Mouse (Mus musculus) hindbrain, embryonic 13.5 days (tissue): ENCODE data around the gene Tnnt1. TPM values are rescaled to one million over a fixed set of nuclear protein-coding genes. Genes with fewer than 3 reads are reported as not detected.

Experiments used
- ATAC-seq: fragments of 200-750 bp; cut with Nextera tagmentation; 2 replicates; pipeline ENCODE4 v1.8.0; 2017; ENCODE audit warnings: moderate TSS enrichment; ENCODE audit not compliant: low FRiP score
- H3K27ac ChIP-seq: fragments of 300-500 bp; sonication (generic); 2 replicates; pipeline ENCODE4 v1.5.1; 2015; ENCODE audit warnings: inconsistent platforms, mild to moderate bottlenecking, moderate library complexity
- H3K27me3 ChIP-seq: fragments of 300-500 bp; sonication (generic); 2 replicates; pipeline ENCODE4 v1.6.1; 2015; ENCODE audit warnings: mild to moderate bottlenecking, inconsistent platforms
- H3K36me3 ChIP-seq: fragments of 300-500 bp; sonication (generic); 2 replicates; pipeline ENCODE4 v1.6.1; 2015; ENCODE audit warnings: mild to moderate bottlenecking, inconsistent platforms
- H3K4me1 ChIP-seq: fragments of 300-500 bp; sonication (generic); replicated peaks from 2 replicates; pipeline ENCODE4 v1.6.1; 2015; ENCODE audit warnings: inconsistent platforms
- H3K4me2 ChIP-seq: fragments of 300-500 bp; sonication (generic); 2 replicates; pipeline ENCODE4 v1.6.1; 2015; ENCODE audit warnings: inconsistent platforms, mild to moderate bottlenecking, moderate library complexity
- H3K4me3 ChIP-seq: fragments of 300-500 bp; sonication (generic); 2 replicates; pipeline ENCODE4 v1.5.1; 2015; ENCODE audit warnings: mild to moderate bottlenecking, inconsistent platforms
- H3K9ac ChIP-seq: fragments of 300-500 bp; sonication (generic); 2 replicates; pipeline ENCODE4 v1.6.1; 2015; ENCODE audit warnings: mild to moderate bottlenecking, inconsistent platforms
- H3K9me3 ChIP-seq: fragments of 300-500 bp; sonication (generic); 2 replicates; pipeline ENCODE4 v1.6.1; 2016; ENCODE audit warnings: inconsistent platforms
- WGBS: fragments of 180-500 bp; shearing (Covaris S2); methylation state at CpG from one replicate; pipeline ENCODE4 v1.1.7; 2015; 5-methylcytosine and 5-hydroxymethylcytosine counted together
- polyA plus RNA-seq: library from polyadenylated mRNA; unstranded; fragments of >200 nt; fragmentation: Nextera tagmentation; extraction: Ambion mirVana; gene quantifications from 2 replicates; pipeline ENCODE4 v1.2.1, GENCODE M21; 2015

Gene Tnnt1
- 7.4 and 7.5 TPM in 2 replicates for polyA plus RNA-seq

DNA sequence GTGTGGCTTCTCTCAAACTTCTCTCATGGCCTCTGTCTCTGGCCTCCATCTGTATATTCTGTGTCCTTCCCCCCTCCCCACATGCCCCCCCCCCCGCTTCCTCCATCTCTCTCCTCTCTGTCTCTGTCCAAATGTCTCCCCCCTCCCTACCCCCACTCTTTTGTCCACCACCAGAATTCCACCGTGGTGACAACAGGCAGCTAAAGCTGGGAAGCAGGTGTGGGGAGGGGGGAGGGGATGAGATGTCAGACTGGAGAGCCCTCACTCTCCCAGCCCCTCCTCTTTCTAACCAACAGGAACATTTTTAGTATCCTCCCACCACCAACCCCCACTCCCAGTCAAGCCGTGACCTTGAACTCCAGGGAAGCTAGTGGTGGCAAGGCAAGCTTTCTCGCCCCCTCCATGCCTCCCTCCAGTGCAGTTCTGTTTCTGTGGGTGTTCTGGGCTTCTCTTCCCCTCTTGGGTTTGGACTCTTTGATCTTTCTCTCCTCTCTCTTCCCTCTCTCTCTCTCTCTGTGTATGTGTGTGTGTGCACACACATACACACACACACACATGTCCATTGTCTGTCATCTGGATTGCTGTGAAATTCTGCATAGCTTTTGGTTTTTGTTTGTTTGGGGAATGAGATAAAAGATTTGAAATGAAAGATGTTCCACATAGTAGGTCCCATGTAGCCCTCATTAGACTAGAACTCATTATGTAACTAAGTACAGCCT, at the start of gene Tnnt1:
Gene Tnnt1 (minus strand): TSS at position 51 of the 719 bp plus-strand sequence.
- WGBS = 8% methylated on average over 4 of the region's 4 CpGs
- H3K9ac ChIP-seq = no peak within 1 kb of the TSS
- no peak within 1 kb of the TSS for H3K4me3 ChIP-seq
- no peak within 1 kb of the TSS for H3K4me2 ChIP-seq
- peaks cover 21% of the 10 kb centered on the region for H3K4me1 ChIP-seq
- H3K36me3 ChIP-seq = no peaks in the 10 kb centered on the region
- no peak for ATAC-seq
- no peaks in the 10 kb centered on the region for H3K9me3 ChIP-seq
- peaks cover 14% of the 10 kb centered on the region for H3K27me3 ChIP-seq
- no peak within 1 kb of the TSS for H3K27ac ChIP-seq

DNA sequence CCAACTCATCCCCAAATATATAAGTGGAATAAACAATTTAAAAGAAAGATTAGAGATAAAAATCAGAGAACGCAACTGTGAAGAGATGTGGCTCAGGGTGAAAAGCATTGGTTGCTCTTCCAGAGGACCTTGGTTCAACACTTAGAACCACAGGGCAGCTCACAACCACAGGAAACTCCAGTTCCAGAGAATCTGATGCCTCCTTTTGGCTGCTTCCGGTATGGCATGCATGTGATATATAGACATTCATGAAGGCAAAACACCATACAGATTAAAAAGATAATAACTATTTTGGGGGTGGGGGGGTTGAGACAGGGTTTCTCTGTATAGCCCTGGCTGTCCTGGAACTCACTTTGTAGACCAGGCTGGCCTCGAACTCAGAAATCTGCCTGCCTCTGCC, 46.5 kb upstream of the Tnnt1 start:
- Histone ChIP-seq H3K4me3 (no peak overlapping the region), H3K27ac (no peak overlapping the region), H3K9ac (no peak overlapping the region), H3K4me2 (no peak overlapping the region), H3K4me1 (no peaks in the 10 kb centered on the region), H3K27me3 (no peaks in the 10 kb centered on the region), H3K9me3 (no peaks in the 10 kb centered on the region), H3K36me3 (no peaks in the 10 kb centered on the region)
- ATAC-seq = no peak
- WGBS = 88% methylated on average over 3 of the region's 3 CpGs

DNA sequence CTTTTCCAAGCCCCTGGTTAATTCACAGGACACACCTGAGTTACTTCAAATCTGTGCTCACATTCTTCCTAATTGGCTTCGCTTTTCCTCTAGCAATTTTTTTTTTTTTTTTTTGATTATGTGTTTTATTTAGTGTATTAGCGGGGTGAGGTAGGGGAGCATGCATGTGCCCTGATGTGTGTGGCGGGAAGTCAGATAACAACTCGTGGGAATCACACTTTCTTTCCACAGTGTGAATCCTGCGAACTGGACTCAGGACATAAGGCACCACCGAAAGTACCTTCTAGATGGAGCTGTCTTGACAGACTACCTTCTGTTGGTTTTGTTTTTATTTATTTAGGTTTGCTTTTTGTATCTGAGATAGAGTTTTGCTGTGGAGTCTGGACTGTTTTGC, 41.0 kb upstream of the Tnnt1 start:
- peak overlapping the region; percentile 37; the same call in 1 of the 2 replicates for H3K27ac ChIP-seq
- no peaks in the 10 kb centered on the region for H3K36me3 ChIP-seq
- H3K4me2 ChIP-seq = peak overlapping the region; percentile 37
- 0 out of 2 replicates have a peak, but pooled peaks cover 3% of the 10 kb centered on the region for H3K27me3 ChIP-seq
- peak; percentile 43 for ATAC-seq
- H3K4me1 ChIP-seq = no peaks in the 10 kb centered on the region
- H3K9ac ChIP-seq = no peak overlapping the region
- H3K9me3 ChIP-seq = no peaks in the 10 kb centered on the region
- H3K4me3 ChIP-seq = 0 out of 2 replicates have a peak overlapping the region, but pooled peaks have one; percentile 16
- WGBS = 71% methylated on average over 6 of the region's 6 CpGs

DNA sequence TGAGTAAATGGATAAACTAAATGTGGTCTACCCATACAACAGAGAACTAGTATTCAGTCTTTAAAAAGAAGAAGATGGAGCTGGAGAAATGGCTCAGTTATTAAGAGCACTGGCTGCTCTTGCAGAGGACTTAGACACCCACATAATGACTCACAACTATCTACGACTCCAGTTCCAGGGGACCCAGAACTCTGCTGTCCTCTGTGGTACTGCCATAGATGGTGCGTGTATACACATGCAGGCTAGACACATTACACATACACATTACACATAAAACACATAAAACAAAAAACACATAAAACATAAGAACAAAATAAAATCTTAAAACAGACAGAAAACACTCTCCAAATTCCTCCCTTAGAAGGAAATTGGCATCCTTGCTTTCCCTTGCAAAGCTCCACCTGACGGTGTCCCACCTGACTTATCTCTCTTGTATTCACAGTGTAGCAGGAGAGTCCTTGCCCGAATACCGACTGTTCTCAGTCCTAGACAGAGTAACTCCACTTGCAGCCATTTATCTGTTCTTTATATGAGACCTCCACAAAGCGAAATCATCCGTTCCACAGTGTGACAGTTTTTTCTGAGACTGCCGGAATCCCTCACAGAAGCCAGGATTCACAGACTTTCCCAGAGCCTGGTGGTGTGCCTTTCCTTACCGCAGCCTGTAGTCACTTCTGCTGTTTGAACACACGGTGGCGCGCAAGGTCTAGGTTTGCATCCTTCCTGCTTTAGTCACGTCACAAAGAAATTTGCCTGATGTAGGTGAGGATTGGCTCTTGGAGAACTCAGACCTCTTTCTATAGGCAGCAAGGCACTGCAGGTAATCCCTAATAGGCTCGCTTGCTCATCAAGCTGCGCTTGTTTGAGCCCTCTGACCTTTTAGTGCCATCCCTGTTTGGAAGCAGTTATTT, 40.3 kb upstream of the Tnnt1 start:
- Histone ChIP-seq H3K36me3 (no peaks in the 10 kb centered on the region), H3K4me3 (0 out of 2 replicates have a peak overlapping the region, but pooled peaks have one; percentile 16), H3K27me3 (0 out of 2 replicates have a peak, but pooled peaks cover 3% of the 10 kb centered on the region), H3K4me2 (peak overlapping the region; percentile 37), H3K27ac (peak overlapping the region; percentile 37; the same call in 1 of the 2 replicates), H3K9ac (peak overlapping the region; percentile 53; the same call in 1 of the 2 replicates), H3K9me3 (no peaks in the 10 kb centered on the region), H3K4me1 (no peaks in the 10 kb centered on the region)
- WGBS = 22% methylated on average over 15 of the region's 15 CpGs
- ATAC-seq = peak; percentile 95

DNA sequence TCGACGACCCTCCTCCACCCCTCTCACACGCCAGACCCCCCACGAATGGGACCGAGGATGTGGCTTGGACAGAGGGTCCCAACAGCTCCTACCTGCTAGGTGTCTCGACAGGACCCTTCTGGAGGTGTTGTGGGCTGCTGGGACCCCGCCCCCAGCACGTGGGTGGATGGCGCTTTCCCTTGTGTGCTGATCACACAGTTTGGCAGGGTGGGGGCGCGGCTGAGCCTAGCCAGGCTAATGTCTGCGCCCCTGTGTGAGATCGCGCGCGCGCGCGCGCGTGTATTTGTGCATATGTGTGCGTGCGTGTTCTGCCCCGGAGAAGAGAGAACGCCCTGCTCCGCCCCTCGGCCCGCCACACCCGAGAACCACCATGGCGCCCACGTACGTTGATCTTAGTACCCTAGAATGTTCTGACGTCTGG, 31.0 kb upstream of the Tnnt1 start, which contains the start of gene Syt5:
Gene Syt5 (minus strand): TSS at position 321 of the 421 bp plus-strand sequence.
- H3K27ac ChIP-seq = peak within 1 kb of the TSS; percentile 94
- 0 out of 2 replicates have a peak, but pooled peaks cover 5% of the 10 kb centered on the region for H3K27me3 ChIP-seq
- peaks cover 8% of the 10 kb centered on the region for H3K36me3 ChIP-seq
- peak within 1 kb of the TSS; percentile 82 for H3K4me2 ChIP-seq
- peak; percentile 81 for ATAC-seq
- H3K4me3 ChIP-seq = peak within 1 kb of the TSS; percentile 59
- no peaks in the 10 kb centered on the region for H3K9me3 ChIP-seq
- peak within 1 kb of the TSS; percentile 81 for H3K9ac ChIP-seq
- WGBS = 6% methylated on average over 27 of the region's 33 CpGs
- H3K4me1 ChIP-seq = peaks cover 17% of the 10 kb centered on the region

DNA sequence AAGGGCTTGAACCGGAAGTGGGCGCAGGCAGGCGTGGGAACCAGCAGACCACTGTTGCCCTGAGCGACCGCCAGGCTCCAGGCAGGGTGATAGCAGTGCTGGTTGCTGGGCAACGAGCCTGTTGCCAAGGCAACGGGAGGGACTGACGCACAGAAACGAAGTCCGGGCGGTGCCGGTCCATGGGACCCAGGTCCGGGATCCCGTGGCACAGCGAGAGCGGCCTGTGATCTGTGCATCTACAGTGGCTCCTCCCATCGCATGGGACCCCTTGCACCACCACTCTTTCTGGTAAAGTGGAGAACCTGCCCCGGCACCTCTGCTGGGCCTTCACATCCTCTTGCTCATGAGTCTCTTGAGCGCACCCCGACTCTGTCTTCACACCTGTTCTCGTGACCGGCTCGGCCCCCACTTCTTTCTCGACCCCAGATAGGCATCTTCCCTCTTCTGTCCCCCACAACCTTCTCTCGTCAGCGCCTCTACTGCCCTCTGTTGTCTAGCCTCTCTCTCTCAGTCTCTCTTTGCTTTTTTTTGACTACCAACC, 30.5 kb upstream of the Tnnt1 start:
- WGBS = 2% methylated on average over 26 of the region's 26 CpGs
- peak overlapping the region; percentile 81 for H3K9ac ChIP-seq

DNA sequence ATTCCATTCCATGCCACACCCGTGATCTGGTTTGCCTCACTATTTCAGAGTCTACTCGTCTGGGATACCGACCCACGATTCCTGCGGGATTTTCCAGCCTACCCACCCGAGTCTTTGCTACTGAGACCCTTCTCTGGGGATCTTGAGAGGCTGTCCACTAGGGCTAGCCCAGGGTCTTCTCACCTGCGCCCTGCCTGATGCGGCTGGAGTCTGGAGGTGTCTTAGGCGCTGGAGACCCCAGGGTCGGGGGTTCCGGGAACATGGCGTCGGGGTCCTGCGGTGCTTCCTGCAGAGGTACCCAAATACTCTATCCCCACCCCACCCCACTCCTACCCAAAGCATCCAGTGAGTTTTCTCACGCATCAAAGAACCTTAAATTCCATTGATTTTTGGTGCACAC, 29.9 kb upstream of the Tnnt1 start:
- Histone ChIP-seq H3K27me3 (0 out of 2 replicates have a peak, but pooled peaks cover 3% of the 10 kb centered on the region), H3K4me3 (peak overlapping the region; percentile 59), H3K9me3 (no peaks in the 10 kb centered on the region), H3K4me1 (peaks cover 17% of the 10 kb centered on the region), H3K27ac (peak overlapping the region; percentile 94), H3K4me2 (peak overlapping the region; percentile 82), H3K36me3 (peaks cover 20% of the 10 kb centered on the region), H3K9ac (peak overlapping the region; percentile 81)
- 70% methylated on average over 15 of the region's 15 CpGs for WGBS
- ATAC-seq = peak; percentile 50

More for the DNA sequence above, 30.5 kb upstream of the Tnnt1 start:
- Histone ChIP-seq H3K4me3 (peak overlapping the region; percentile 59), H3K4me2 (peak overlapping the region; percentile 82), H3K36me3 (peaks cover 14% of the 10 kb centered on the region), H3K4me1 (peaks cover 17% of the 10 kb centered on the region), H3K27ac (peak overlapping the region; percentile 94), H3K27me3 (0 out of 2 replicates have a peak, but pooled peaks cover 5% of the 10 kb centered on the region), H3K9me3 (no peaks in the 10 kb centered on the region)
- peak; percentile 93 for ATAC-seq

DNA sequence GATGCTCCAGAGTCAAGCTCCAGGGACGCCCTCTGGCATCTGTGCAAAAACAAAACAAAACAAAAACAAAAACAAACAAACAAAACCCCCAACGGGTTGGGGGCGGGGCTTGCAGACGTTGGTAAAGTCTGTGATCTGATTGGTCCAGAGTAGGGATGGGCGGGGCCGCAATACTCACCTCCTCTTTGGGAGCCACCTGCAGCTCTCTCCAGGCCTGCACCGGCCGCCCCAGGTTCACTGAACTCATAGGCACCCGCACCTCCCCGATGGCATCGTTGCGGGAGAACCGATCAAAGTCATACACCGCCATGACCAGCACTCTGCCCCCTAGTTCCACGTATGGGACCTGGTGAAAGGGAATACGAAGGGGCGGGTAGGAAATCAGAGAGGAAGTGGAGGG, 25.8 kb upstream of the Tnnt1 start:
- no peak overlapping the region for H3K4me3 ChIP-seq
- no peak overlapping the region for H3K4me2 ChIP-seq
- WGBS = 35% methylated on average over 17 of the region's 17 CpGs
- H3K9ac ChIP-seq = no peak overlapping the region
- peaks cover 17% of the 10 kb centered on the region for H3K4me1 ChIP-seq
- peaks cover 44% of the 10 kb centered on the region for H3K36me3 ChIP-seq
- H3K27me3 ChIP-seq = peaks cover 3% of the 10 kb centered on the region; the same call in 1 of the 2 replicates
- no peaks in the 10 kb centered on the region for H3K9me3 ChIP-seq
- no peak for ATAC-seq
- no peak overlapping the region for H3K27ac ChIP-seq

DNA sequence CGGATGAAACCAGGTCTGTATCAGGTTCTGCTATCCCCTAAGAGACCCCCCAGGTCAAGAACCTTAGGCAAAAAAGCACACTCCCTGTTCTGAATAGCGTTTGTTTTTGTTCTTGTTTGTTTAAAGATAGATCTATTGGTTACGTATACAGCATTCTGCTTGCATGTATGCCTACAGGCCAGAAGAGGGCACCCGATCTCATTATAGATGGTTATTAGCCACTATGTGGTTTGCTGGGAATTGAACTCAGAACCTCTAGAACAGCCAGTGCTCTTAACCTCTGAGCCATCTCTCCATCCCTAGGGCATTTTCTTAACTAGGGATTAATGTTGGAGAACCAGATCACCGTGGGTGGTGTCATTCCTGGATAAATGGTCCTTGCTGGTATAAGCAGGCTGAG, 25.2 kb upstream of the Tnnt1 start:
- no peak overlapping the region for H3K4me3 ChIP-seq
- H3K9me3 ChIP-seq = no peaks in the 10 kb centered on the region
- no peak overlapping the region for H3K4me2 ChIP-seq
- ATAC-seq = no peak
- no peak overlapping the region for H3K9ac ChIP-seq
- H3K36me3 ChIP-seq = peaks cover 44% of the 10 kb centered on the region
- H3K27me3 ChIP-seq = peaks cover 3% of the 10 kb centered on the region; the same call in 1 of the 2 replicates
- 67% methylated on average over 5 of the region's 5 CpGs for WGBS
- peaks cover 16% of the 10 kb centered on the region for H3K4me1 ChIP-seq
- H3K27ac ChIP-seq = no peak overlapping the region

DNA sequence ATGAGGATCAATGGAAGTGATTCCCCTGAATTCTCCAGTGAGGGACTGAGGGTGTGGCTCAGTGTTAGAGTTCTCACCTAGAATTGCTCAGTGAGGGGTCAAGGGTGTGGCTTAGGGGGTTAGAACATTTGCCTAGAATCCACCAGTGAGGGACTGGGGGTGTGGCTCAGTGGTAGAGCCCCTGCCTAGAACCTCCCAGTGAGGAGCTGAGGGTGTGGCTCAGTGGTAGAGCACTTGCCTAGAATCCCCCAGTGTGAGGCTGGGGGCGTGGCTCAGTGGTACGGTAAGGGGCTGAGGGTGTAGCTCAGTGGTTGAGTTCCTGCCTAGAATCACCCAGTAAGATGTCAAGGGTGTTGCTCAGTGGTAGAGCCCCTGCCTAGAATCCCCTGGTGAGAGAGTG, 22.8 kb upstream of the Tnnt1 start:
- Histone ChIP-seq H3K27me3 (peaks cover 12% of the 10 kb centered on the region; the same call in 1 of the 2 replicates), H3K9ac (no peak overlapping the region), H3K9me3 (no peaks in the 10 kb centered on the region), H3K36me3 (peaks cover 44% of the 10 kb centered on the region), H3K4me1 (no peaks in the 10 kb centered on the region), H3K27ac (no peak overlapping the region), H3K4me2 (no peak overlapping the region), H3K4me3 (no peak overlapping the region)
- ATAC-seq = peak; percentile 48; the same call in 1 of the 2 replicates
- 78% methylated on average over 2 of the region's 2 CpGs for WGBS

DNA sequence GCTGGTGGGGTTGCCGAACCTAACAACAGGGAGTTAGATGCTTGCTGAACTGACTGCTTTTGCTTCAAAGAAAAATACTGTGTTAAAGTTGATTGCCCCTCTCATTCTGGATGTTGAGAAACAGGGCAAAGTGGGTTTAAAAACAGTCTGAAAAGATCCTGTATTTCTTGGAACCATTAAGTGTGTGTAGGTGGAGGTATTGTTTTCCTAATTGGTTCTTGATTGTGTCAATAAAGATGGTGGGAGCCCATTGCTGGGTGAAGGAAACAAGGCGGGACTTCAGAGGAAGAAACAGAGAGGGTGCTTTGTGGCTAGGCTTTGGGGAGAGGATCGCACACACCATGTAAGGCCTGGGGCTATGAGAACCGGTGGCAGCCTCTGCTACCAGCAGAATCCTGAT, 21.0 kb upstream of the Tnnt1 start:
- Histone ChIP-seq H3K27me3 (peaks cover 16% of the 10 kb centered on the region), H3K4me2 (no peak overlapping the region), H3K4me1 (peaks cover 3% of the 10 kb centered on the region; the same call in 1 of the 2 replicates), H3K36me3 (peaks cover 35% of the 10 kb centered on the region), H3K9ac (no peak overlapping the region), H3K27ac (no peak overlapping the region), H3K9me3 (no peaks in the 10 kb centered on the region), H3K4me3 (no peak overlapping the region)
- 52% methylated on average over 4 of the region's 4 CpGs for WGBS
- ATAC-seq = no peak
